9 mouse cellular contexts compared by ENCODE assay signal in the genomic region with DNA sequence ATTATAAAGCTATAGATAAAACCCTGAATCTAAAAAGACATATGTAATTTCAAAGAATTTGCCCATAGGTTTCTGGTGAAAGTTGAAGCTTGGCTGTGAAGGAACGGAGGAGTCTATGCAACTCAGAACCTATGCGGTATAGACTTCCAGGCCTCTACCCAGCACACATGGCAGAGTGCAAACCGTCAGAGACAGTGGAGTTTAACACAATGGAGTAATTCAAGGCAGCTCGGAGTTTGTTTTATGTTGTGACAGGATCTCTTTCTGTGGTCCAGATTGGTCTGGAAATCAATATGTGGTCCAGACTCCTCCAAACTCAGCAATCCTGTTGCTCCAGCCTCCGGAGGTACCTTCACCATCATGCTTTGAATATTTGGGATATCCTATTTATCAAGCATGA. TPM values are rescaled to one million over a fixed set of nuclear protein-coding genes. Genes with fewer than 3 reads are reported as not detected.
DNase-seq lines count a peak whose midpoint lies in the region; ATAC-seq and TF ChIP-seq lines count a peak whose summit lies in the region.
"Had no signal": no experiment of that assay in that cellular context is flagged by ENCODE, and none has a peak within 500 bp of the region (broad histone marks: within the 10 kb centered on the region; RNA-seq: fewer than 3 reads in every experiment).

No protein-coding gene starts in this region.

- DNase-seq in left cerebral cortex, adult 2 months (ENCODE audit: extremely low spot score in 1 of 2, low spot score in 2 of 2): no peak
- DNase-seq in left cerebral cortex, adult 9 months (ENCODE audit: low spot score in 2 of 2): no peak
- no peak for DNase-seq in forebrain, embryonic 11.5 days (ENCODE audit: low spot score)
- no peak for DNase-seq in limb, embryonic 14.5 days (ENCODE audit: low spot score)
- DNase-seq in retina, embryonic 14.5 days (ENCODE audit: low spot score): peak; percentile 28
- DNase-seq in layer of hippocampus, adult 8-10 months (ENCODE audit: low spot score in 2 of 2): no peak
- DNase-seq in ovary, postnatal 36 days (ENCODE audit: low spot score): no peak
- DNase-seq in gastrocnemius, adult 18-20 months (ENCODE audit: low spot score): no peak
- DNase-seq: kidney, adult 8-10 months had no signal

- H3K4me1 ChIP-seq in forebrain, embryonic 11.5 days (replicated peaks; ENCODE audit: control insufficient read depth, insufficient read depth, low read length): no peaks in the 10 kb centered on the region
- no peaks in the 10 kb centered on the region for H3K4me1 ChIP-seq in limb, embryonic 14.5 days (ENCODE audit: control insufficient read depth, insufficient read depth, low read length)

- intact Hi-C loops in left cerebral cortex, adult 2 months (cut with DNase I): no loop called here

- ATAC-seq in forebrain, embryonic 11.5 days (replicated peaks; ENCODE audit: low FRiP score): 0 out of 2 replicates have a peak, but pooled peaks have one; percentile 45
- ATAC-seq in limb, embryonic 14.5 days (ENCODE audit: low FRiP score, low read depth): no peak

- peak overlapping the region; percentile 60 for H3K4me3 ChIP-seq in left cerebral cortex, adult 2 months
- peak overlapping the region; percentile 48 for H3K4me3 ChIP-seq in forebrain, embryonic 11.5 days (ENCODE audit: low read depth, low read length)
- H3K4me3 ChIP-seq in limb, embryonic 14.5 days (replicated peaks; ENCODE audit: low read length): peak overlapping the region; percentile 39

- 15% methylated on average over 5 of the region's 5 CpGs for WGBS in forebrain, embryonic 11.5 days
- WGBS in limb, embryonic 14.5 days: 24% methylated on average over 5 of the region's 5 CpGs

- H3K36me3 ChIP-seq in forebrain, embryonic 11.5 days (ENCODE audit: control insufficient read depth, insufficient read depth, low read length): no peaks in the 10 kb centered on the region
- H3K36me3 ChIP-seq in limb, embryonic 14.5 days (ENCODE audit: control insufficient read depth, insufficient read depth, low read length): no peaks in the 10 kb centered on the region

- H3K4me2 ChIP-seq in forebrain, embryonic 11.5 days (ENCODE audit: low read depth, low read length, severe bottlenecking): peak overlapping the region; percentile 63
- peak overlapping the region; percentile 50 for H3K4me2 ChIP-seq in limb, embryonic 14.5 days (replicated peaks; ENCODE audit: low read depth, low read length, severe bottlenecking)

- peak overlapping the region; percentile 58; the same call in 1 of the 2 replicates for H3K9ac ChIP-seq in forebrain, embryonic 11.5 days (ENCODE audit: low read length)
- H3K9ac ChIP-seq in limb, embryonic 14.5 days (ENCODE audit: low read depth, low read length, severe bottlenecking): no peak overlapping the region

- TF ChIP-seq POLR2A in limb, embryonic 14.5 days (IDR thresholded peaks at IDR 0.05; ENCODE audit: borderline replicate concordance, extremely low read depth, insufficient read depth, insufficient read length): no peak

- H3K9me3 ChIP-seq in forebrain, embryonic 11.5 days (ENCODE audit: control insufficient read depth, low read length): no peaks in the 10 kb centered on the region
- no peaks in the 10 kb centered on the region for H3K9me3 ChIP-seq in limb, embryonic 14.5 days (ENCODE audit: control insufficient read depth, low read length)

- H3K27ac ChIP-seq in left cerebral cortex, adult 2 months: no peak overlapping the region
- no peak overlapping the region for H3K27ac ChIP-seq in forebrain, embryonic 11.5 days (ENCODE audit: low read depth, low read length)
- no peak overlapping the region for H3K27ac ChIP-seq in limb, embryonic 14.5 days (replicated peaks; ENCODE audit: low read depth, low read length)

- no peak for TF ChIP-seq CTCF in left cerebral cortex, adult 2 months (IDR thresholded peaks at IDR 0.05)

- no peaks in the 10 kb centered on the region for H3K27me3 ChIP-seq in forebrain, embryonic 11.5 days (ENCODE audit: control insufficient read depth, insufficient read depth, low read length)
- no peaks in the 10 kb centered on the region for H3K27me3 ChIP-seq in limb, embryonic 14.5 days (ENCODE audit: control insufficient read depth, insufficient read depth, low read length)

RNA-seq across cellular contexts. Expression of a gene that starts 39.5 kb away (rescaled TPM):
- not detected for total RNA-seq in left cerebral cortex, adult 2 months (2021)
- not detected in 2 replicates for polyA plus RNA-seq in forebrain, embryonic 11.5 days (2014; fragmentation: Nextera tagmentation; extraction: Ambion mirVana)
- 0.05 and 0.29 TPM in 2 replicates for polyA plus RNA-seq in limb, embryonic 14.5 days (2012; rRNA removed)
- polyA plus RNA-seq in limb, embryonic 14.5 days (2014; fragmentation: Nextera tagmentation; extraction: Ambion mirVana): not detected in 2 replicates
- not detected for total RNA-seq in layer of hippocampus, adult 8-10 months (2022)
- total RNA-seq in gastrocnemius, adult 18-20 months (2021): not detected

RNA-seq across cellular contexts. Expression of a gene that starts 58.9 kb away (rescaled TPM):
- total RNA-seq in left cerebral cortex, adult 2 months (2021): not detected
- not detected in 2 replicates for polyA plus RNA-seq in forebrain, embryonic 11.5 days (2014; fragmentation: Nextera tagmentation; extraction: Ambion mirVana)
- 0.19 and 0.27 TPM in 2 replicates for polyA plus RNA-seq in limb, embryonic 14.5 days (2012; rRNA removed)
- 0.35 and 0.63 TPM in 2 replicates for polyA plus RNA-seq in limb, embryonic 14.5 days (2014; fragmentation: Nextera tagmentation; extraction: Ambion mirVana)
- not detected for total RNA-seq in layer of hippocampus, adult 8-10 months (2022)
- not detected for total RNA-seq in gastrocnemius, adult 18-20 months (2021)
